Mouse (Mus musculus): ENCODE results near the gene Aurkb. TPM values are rescaled to one million over a fixed set of nuclear protein-coding genes. Genes with fewer than 3 reads are reported as not detected.
A peak's percentile ranks its signal among the peaks of the same experiment; 100 is the strongest.

The Aurkb gene
- total and polyA plus RNA-seq, 3 experiments, result 0.21 to 1.1 (median 0.59) TPM

DNA sequence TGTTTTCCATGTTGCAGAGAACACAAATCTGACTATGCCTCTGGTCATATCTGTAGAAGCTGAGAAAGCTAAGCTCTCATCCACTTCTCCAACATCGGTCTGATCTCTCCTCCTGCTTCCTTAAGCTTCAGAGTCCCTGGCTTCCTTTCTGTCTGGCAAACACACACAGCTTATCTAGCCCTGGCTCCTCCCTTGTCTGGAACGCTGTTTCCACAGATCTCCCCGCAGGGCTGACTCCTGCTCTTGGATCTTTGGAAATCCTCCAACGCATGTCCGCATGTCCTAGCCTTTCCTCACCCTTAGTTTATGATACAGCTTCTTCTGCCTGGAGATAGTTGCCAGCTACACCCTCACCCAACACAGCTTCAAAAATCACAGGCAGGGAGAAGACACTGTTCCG, 22.2 kb downstream of the Aurkb start:
- H3K36me3 ChIP-seq (ENCODE audit: control insufficient read depth, insufficient read depth, low read length), result no peaks in the 10 kb centered on the region
- H3K4me3 ChIP-seq, result no peak overlapping the region
- H3K27ac ChIP-seq, result peak overlapping the region; percentile 81
- intact Hi-C loops (cut with DNase I), result loop anchor here (1.0 to 10.0 kb wide), 4 partner anchors 24 to 257 kb away; partner anchors contain the start of genes 9130213A22Rik, Cntrob, Kcnab3 and Trappc1
- TF ChIP-seq POLR2A (IDR thresholded peaks at IDR 0.05; ENCODE audit: insufficient read depth, low read depth, low read length) (peak; percentile 51; the same call in 1 of the 2 replicates), CTCF (IDR thresholded peaks at IDR 0.05) (no peak), EP300 (IDR thresholded peaks at IDR 0.05; ENCODE audit: insufficient read depth, low read depth, low read length) (0 out of 2 replicates have a peak, but pooled peaks have one; percentile 25)
- H3K4me1 ChIP-seq (ENCODE audit: control insufficient read depth, insufficient read depth, low read length), result peaks cover 13% of the 10 kb centered on the region
- H3K27me3 ChIP-seq (ENCODE audit: control insufficient read depth, insufficient read depth, low read length), result no peaks in the 10 kb centered on the region
- H3K9ac ChIP-seq (ENCODE audit: low read depth, low read length), result no peak overlapping the region
- WGBS, result 11% methylated on average over 6 of the region's 6 CpGs
- DNase-seq, result peak in 1 of 2 experiments; percentile 70
- H3K79me2 ChIP-seq (replicated peaks; ENCODE audit: control insufficient read depth, insufficient read depth, low read length), result no peaks in the 10 kb centered on the region

DNA sequence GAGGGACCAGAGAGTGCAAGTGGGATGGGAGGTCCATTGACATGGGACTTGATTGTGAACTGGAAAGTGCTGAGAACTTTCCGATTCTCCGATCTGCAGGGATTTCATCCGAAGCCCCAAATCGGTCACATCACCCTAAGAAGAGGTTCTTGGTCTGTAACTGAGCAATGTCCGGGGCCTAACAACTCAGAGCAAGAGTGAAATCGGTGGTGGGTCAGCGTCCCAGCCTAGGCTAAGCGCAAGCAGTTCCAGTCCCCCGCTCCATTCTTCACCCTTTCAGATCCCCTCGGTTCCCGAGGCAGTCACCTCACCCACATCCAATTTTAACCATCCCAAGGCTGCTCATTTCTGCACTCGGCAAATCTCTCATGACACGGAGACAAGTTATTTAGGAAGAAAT, 24.6 kb downstream of the Aurkb start:
- peak overlapping the region; percentile 67 for H3K4me3 ChIP-seq
- no peaks in the 10 kb centered on the region for H3K27me3 ChIP-seq (ENCODE audit: control insufficient read depth, insufficient read depth, low read length)
- H3K9ac ChIP-seq (ENCODE audit: low read depth, low read length), result peak overlapping the region; percentile 77
- H3K4me1 ChIP-seq (ENCODE audit: control insufficient read depth, insufficient read depth, low read length), result peaks cover 16% of the 10 kb centered on the region
- intact Hi-C loops (cut with DNase I), result no loop called here
- H3K79me2 ChIP-seq (replicated peaks; ENCODE audit: control insufficient read depth, insufficient read depth, low read length), result no peaks in the 10 kb centered on the region
- TF ChIP-seq EP300 (IDR thresholded peaks at IDR 0.05; ENCODE audit: insufficient read depth, low read depth, low read length), result no peak
- H3K36me3 ChIP-seq (ENCODE audit: control insufficient read depth, insufficient read depth, low read length), result no peaks in the 10 kb centered on the region
- peak overlapping the region; percentile 89 for H3K27ac ChIP-seq
- WGBS, result 0% methylated on average over 13 of the region's 13 CpGs
- DNase-seq, result no peak

- WGBS, result under 1% methylated on average over 47 of the region's 47 CpGs
These were observed 25.3 kb downstream of the Aurkb start, which contains the start of gene Tmem107 for GRCm38 (mm10) chr11:69070590-69071222. Tmem107 (plus strand) TSS chr11:69070806.

GRCm38 (mm10) chr11:69071262-69071661, 25.8 kb downstream of the Aurkb start:
- peak overlapping the region; percentile 89 for H3K27ac ChIP-seq
- H3K4me1 ChIP-seq (ENCODE audit: control insufficient read depth, insufficient read depth, low read length), result peaks cover 13% of the 10 kb centered on the region
- H3K4me3 ChIP-seq, result peak overlapping the region; percentile 67
- intact Hi-C loops (cut with DNase I), result no loop called here
- TF ChIP-seq CTCF (IDR thresholded peaks at IDR 0.05) (no peak), POLR2A (IDR thresholded peaks at IDR 0.05; ENCODE audit: insufficient read depth, low read depth, low read length) (no peak), EP300 (IDR thresholded peaks at IDR 0.05; ENCODE audit: insufficient read depth, low read depth, low read length) (no peak)
- H3K9ac ChIP-seq (ENCODE audit: low read depth, low read length), result peak overlapping the region; percentile 62
- no peaks in the 10 kb centered on the region for H3K27me3 ChIP-seq (ENCODE audit: control insufficient read depth, insufficient read depth, low read length)
- no peaks in the 10 kb centered on the region for H3K36me3 ChIP-seq (ENCODE audit: control insufficient read depth, insufficient read depth, low read length)
- no peak for DNase-seq
- 37% methylated on average over 9 of the region's 9 CpGs for WGBS
- no peaks in the 10 kb centered on the region for H3K79me2 ChIP-seq (replicated peaks; ENCODE audit: control insufficient read depth, insufficient read depth, low read length)

More at GRCm38 (mm10) chr11:69070590-69071222, 25.3 kb downstream of the Aurkb start, which contains the start of gene Tmem107:
- Histone ChIP-seq H3K79me2 (replicated peaks; ENCODE audit: control insufficient read depth, insufficient read depth, low read length) (no peaks in the 10 kb centered on the region), H3K4me1 (ENCODE audit: control insufficient read depth, insufficient read depth, low read length) (peaks cover 16% of the 10 kb centered on the region), H3K36me3 (ENCODE audit: control insufficient read depth, insufficient read depth, low read length) (no peaks in the 10 kb centered on the region), H3K9ac (ENCODE audit: low read depth, low read length) (peak within 1 kb of the TSS; percentile 77), H3K27ac (peak within 1 kb of the TSS; percentile 89), H3K27me3 (ENCODE audit: control insufficient read depth, insufficient read depth, low read length) (no peaks in the 10 kb centered on the region), H3K4me3 (peak within 1 kb of the TSS; percentile 67)
- TF ChIP-seq EP300 (IDR thresholded peaks at IDR 0.05; ENCODE audit: insufficient read depth, low read depth, low read length) (0 out of 2 replicates have a peak, but pooled peaks have one; percentile 10), CTCF (IDR thresholded peaks at IDR 0.05) (peak; percentile 18; the same call in 1 of the 2 replicates), POLR2A (IDR thresholded peaks at IDR 0.05; ENCODE audit: insufficient read depth, low read depth, low read length) (peak; percentile 98)
- DNase-seq, result peak; percentile 93 to 96
- intact Hi-C loops (cut with DNase I), result no loop called here

- WGBS, result 85% methylated on average over 11 of the region's 11 CpGs
- intact Hi-C loops (cut with DNase I), result loop anchor here (2.0 kb wide), 1 partner anchor 17 kb away; the partner anchor contains the start of gene Vamp2
- Histone ChIP-seq H3K9ac (ENCODE audit: low read depth, low read length) (no peak overlapping the region), H3K79me2 (replicated peaks; ENCODE audit: control insufficient read depth, insufficient read depth, low read length) (no peaks in the 10 kb centered on the region), H3K27ac (no peak overlapping the region), H3K36me3 (ENCODE audit: control insufficient read depth, insufficient read depth, low read length) (no peaks in the 10 kb centered on the region), H3K27me3 (ENCODE audit: control insufficient read depth, insufficient read depth, low read length) (no peaks in the 10 kb centered on the region), H3K4me3 (no peak overlapping the region), H3K4me1 (ENCODE audit: control insufficient read depth, insufficient read depth, low read length) (peaks cover 8% of the 10 kb centered on the region)
- TF ChIP-seq EP300 (IDR thresholded peaks at IDR 0.05; ENCODE audit: insufficient read depth, low read depth, low read length), result no peak
- no peak for TF ChIP-seq POLR2A (IDR thresholded peaks at IDR 0.05; ENCODE audit: insufficient read depth, low read depth, low read length)
- TF ChIP-seq CTCF (IDR thresholded peaks at IDR 0.05), result no peak
- DNase-seq, result no peak
These were observed 26.8 kb downstream of the Aurkb start for GRCm38 (mm10) chr11:69072234-69072633.

DNA sequence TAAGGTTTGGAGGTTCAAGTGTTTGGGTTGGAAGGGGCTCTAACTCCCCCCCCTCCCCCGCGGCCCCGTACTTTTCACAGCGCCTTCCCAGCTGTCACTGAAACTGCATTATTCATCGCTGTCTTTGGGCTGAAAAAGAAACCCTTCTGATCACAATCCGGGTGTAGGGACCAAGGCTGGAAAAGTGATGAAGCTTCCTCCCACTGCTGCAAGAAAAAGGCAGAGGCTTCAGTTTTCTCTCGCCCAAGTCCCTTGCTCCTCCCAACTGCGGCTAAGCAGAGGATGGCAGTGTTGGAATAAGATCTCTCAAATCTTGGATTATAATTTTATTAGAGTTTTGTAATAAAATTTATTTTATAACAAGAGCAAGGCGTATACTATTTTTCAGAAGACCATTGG, 27.2 kb downstream of the Aurkb start:
- intact Hi-C loops (cut with DNase I), result loop anchor here (2.0 kb wide), 1 partner anchor 16 kb away; the partner anchor contains the start of gene Vamp2
- H3K79me2 ChIP-seq (replicated peaks; ENCODE audit: control insufficient read depth, insufficient read depth, low read length), result no peaks in the 10 kb centered on the region
- H3K36me3 ChIP-seq (ENCODE audit: control insufficient read depth, insufficient read depth, low read length), result no peaks in the 10 kb centered on the region
- H3K4me3 ChIP-seq, result peak overlapping the region; percentile 44; the same call in 1 of the 2 replicates
- no peak for DNase-seq
- WGBS, result 12% methylated on average over 9 of the region's 9 CpGs
- peaks cover 6% of the 10 kb centered on the region for H3K4me1 ChIP-seq (ENCODE audit: control insufficient read depth, insufficient read depth, low read length)
- TF ChIP-seq POLR2A (IDR thresholded peaks at IDR 0.05; ENCODE audit: insufficient read depth, low read depth, low read length) (no peak), CTCF (IDR thresholded peaks at IDR 0.05) (no peak), EP300 (IDR thresholded peaks at IDR 0.05; ENCODE audit: insufficient read depth, low read depth, low read length) (no peak)
- no peaks in the 10 kb centered on the region for H3K27me3 ChIP-seq (ENCODE audit: control insufficient read depth, insufficient read depth, low read length)
- H3K27ac ChIP-seq, result peak overlapping the region; percentile 95
- H3K9ac ChIP-seq (ENCODE audit: low read depth, low read length), result peak overlapping the region; percentile 73

Data from heart, adult 2 months (tissue).